Mouse (Mus musculus): Measurements from ENCODE around the gene Phospho2. TPM values are rescaled to one million over a fixed set of nuclear protein-coding genes. Genes with fewer than 3 reads are reported as not detected.

Phospho2 gene
- total and polyA plus RNA-seq, 3 experiments: 30.6 to 35.3 (median 34.6) TPM

DNA sequence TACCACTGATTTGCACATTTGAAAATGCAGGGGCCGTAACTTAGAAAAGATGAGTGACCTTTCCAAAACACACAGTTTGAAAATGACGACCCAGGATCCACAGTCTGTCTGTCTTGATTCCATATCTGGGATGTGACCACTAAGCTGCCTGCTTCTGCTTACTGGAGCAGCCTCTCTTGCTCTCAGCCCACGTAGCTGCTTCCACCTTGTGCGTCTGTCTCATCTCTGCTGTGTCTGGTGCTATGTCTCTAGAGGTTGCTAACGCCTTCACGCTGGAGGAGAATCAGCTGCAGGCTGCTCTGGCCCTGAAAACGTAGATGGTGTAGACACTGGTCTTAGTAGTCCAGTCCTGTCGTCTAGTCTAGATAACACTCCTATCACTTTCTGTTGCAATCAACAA lies 40.7 kb downstream of the Phospho2 start:
- Histone ChIP-seq H3K9me3 (replicated peaks) (no peaks in the 10 kb centered on the region), H3K4me1 (ENCODE audit: insufficient read depth, low read depth, low read length) (peaks cover 22% of the 10 kb centered on the region), H3K27me3 (ENCODE audit: insufficient read depth, low read length) (no peaks in the 10 kb centered on the region), H3K4me3 (ENCODE audit: low read depth, low read length) (no peak overlapping the region), H3K36me3 (replicated peaks) (peaks cover 82% of the 10 kb centered on the region)
- no peak for TF ChIP-seq CTCF (IDR thresholded peaks at IDR 0.05; ENCODE audit: low read depth, low read length)
- no peak for TF ChIP-seq TAL1 (conservative IDR thresholded peaks at IDR 0.05; ENCODE audit: low read depth, low read length)
- no peak for TF ChIP-seq POLR2AphosphoS5 (IDR thresholded peaks at IDR 0.05; ENCODE audit: insufficient replicate concordance, low read depth, low read length)
- TF ChIP-seq GATA2 (IDR thresholded peaks at IDR 0.05; ENCODE audit: borderline replicate concordance, low read depth, low read length): no peak
- TF ChIP-seq GATA1 (IDR thresholded peaks at IDR 0.05; ENCODE audit: borderline replicate concordance, low read length): no peak
- no peak for ATAC-seq (ENCODE audit: extremely low read depth, insufficient number of reproducible peaks, low FRiP score, poor library complexity, severe bottlenecking)
- DNase-seq (ENCODE audit: low spot score): no peak

DNA sequence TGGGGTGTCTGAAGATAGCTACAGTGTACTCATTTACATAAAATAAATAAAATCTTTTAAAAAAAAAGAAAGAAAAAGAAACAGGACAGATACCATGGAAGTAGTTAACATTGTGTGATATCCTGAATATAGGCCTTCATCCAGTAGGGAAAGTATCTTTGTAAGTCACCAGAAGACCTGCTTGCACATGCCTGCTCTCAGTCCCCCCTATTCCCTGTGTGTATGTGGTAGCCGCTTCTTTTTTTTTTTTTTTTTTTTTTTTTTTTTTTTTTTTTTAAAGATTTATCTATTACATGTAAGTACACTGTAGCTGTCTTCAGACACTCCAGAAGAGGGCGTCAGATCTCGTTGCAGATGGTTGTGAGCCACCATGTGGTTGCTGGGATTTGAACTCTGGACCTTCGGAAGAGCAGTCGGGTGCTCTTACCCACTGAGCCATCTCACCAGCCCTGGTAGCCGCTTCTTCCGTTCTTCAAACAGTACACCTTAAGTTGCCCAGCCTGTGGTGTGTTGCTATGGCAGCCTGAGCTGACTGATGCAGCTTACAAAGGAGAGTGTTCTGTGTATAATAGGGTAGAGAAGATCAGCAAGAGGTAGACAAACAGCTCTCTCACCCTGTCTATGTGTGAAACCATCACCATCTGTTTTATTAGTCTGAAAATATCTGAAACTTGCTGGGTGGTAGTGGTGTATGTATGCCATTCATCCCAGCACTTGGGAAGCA lies 48.0 kb downstream of the Phospho2 start:
- H3K4me3 ChIP-seq (ENCODE audit: low read depth, low read length): no peak overlapping the region
- peaks cover 58% of the 10 kb centered on the region for H3K36me3 ChIP-seq (replicated peaks)
- H3K9me3 ChIP-seq (replicated peaks): no peaks in the 10 kb centered on the region
- 0 out of 2 replicates have a peak, but pooled peaks cover 1% of the 10 kb centered on the region for H3K4me1 ChIP-seq (ENCODE audit: insufficient read depth, low read depth, low read length)
- no peak for DNase-seq (ENCODE audit: low spot score)
- ATAC-seq (ENCODE audit: extremely low read depth, insufficient number of reproducible peaks, low FRiP score, poor library complexity, severe bottlenecking): no peak
- H3K27me3 ChIP-seq (ENCODE audit: insufficient read depth, low read length): no peaks in the 10 kb centered on the region
- TF ChIP-seq CTCF (IDR thresholded peaks at IDR 0.05; ENCODE audit: low read depth, low read length) (no peak), TAL1 (conservative IDR thresholded peaks at IDR 0.05; ENCODE audit: low read depth, low read length) (no peak), GATA1 (IDR thresholded peaks at IDR 0.05; ENCODE audit: borderline replicate concordance, low read length) (no peak), GATA2 (IDR thresholded peaks at IDR 0.05; ENCODE audit: borderline replicate concordance, low read depth, low read length) (no peak), POLR2AphosphoS5 (IDR thresholded peaks at IDR 0.05; ENCODE audit: insufficient replicate concordance, low read depth, low read length) (no peak)

DNA sequence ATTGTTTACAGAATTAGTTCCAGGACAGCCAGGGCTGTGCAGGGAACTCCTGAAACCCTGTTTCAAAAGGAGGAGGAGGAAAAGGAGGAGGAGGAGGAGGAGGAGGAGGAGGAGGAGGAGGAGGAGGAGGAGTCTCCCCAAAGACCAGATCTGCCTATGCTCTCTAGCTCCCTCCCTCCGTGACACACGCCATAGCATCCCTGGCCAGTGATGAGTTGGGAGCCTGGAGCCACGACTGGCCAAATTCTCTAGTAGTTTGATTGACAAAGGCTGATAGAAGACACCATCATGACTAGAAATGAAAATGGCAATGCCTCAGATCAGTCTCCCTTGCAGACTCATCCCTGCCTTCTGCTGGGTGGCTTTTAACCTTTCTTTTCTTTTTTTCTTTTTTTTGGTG lies 48.6 kb downstream of the Phospho2 start:
- DNase-seq (ENCODE audit: low spot score): no peak
- Histone ChIP-seq H3K9me3 (replicated peaks) (no peaks in the 10 kb centered on the region), H3K4me1 (ENCODE audit: insufficient read depth, low read depth, low read length) (no peaks in the 10 kb centered on the region), H3K4me3 (ENCODE audit: low read depth, low read length) (no peak overlapping the region), H3K36me3 (replicated peaks) (peaks cover 52% of the 10 kb centered on the region), H3K27me3 (ENCODE audit: insufficient read depth, low read length) (no peaks in the 10 kb centered on the region)
- ATAC-seq (ENCODE audit: extremely low read depth, insufficient number of reproducible peaks, low FRiP score, poor library complexity, severe bottlenecking): no peak
- TF ChIP-seq GATA1 (IDR thresholded peaks at IDR 0.05; ENCODE audit: borderline replicate concordance, low read length): no peak
- no peak for TF ChIP-seq CTCF (IDR thresholded peaks at IDR 0.05; ENCODE audit: low read depth, low read length)
- no peak for TF ChIP-seq GATA2 (IDR thresholded peaks at IDR 0.05; ENCODE audit: borderline replicate concordance, low read depth, low read length)
- TF ChIP-seq TAL1 (conservative IDR thresholded peaks at IDR 0.05; ENCODE audit: low read depth, low read length): no peak
- no peak for TF ChIP-seq POLR2AphosphoS5 (IDR thresholded peaks at IDR 0.05; ENCODE audit: insufficient replicate concordance, low read depth, low read length)

DNA sequence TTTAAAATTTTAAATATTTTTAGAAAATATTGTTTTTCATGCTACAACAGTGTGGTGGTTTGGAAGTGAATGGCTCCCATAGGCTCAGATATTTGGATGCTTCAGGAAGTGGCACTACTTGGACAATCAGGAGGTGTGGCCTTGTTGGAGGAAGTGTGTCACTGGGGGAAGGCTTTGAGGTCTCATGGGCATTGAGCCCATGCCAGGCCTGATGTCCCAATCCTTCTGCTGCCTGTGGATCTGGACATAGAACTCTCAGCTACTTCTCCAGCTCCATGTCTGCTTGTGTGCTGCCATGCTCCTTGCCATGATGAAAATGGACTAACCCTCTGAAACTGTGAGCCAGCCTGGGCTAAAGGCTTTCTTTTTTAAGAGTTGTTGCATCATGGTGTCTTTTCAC lies 49.3 kb downstream of the Phospho2 start:
- no peak for ATAC-seq (ENCODE audit: extremely low read depth, insufficient number of reproducible peaks, low FRiP score, poor library complexity, severe bottlenecking)
- H3K4me3 ChIP-seq (ENCODE audit: low read depth, low read length): no peak overlapping the region
- H3K27me3 ChIP-seq (ENCODE audit: insufficient read depth, low read length): peaks cover 2% of the 10 kb centered on the region; the same call in 1 of the 2 replicates
- no peaks in the 10 kb centered on the region for H3K4me1 ChIP-seq (ENCODE audit: insufficient read depth, low read depth, low read length)
- H3K36me3 ChIP-seq (replicated peaks): peaks cover 45% of the 10 kb centered on the region
- DNase-seq (ENCODE audit: low spot score): no peak
- TF ChIP-seq GATA1 (IDR thresholded peaks at IDR 0.05; ENCODE audit: borderline replicate concordance, low read length) (no peak), POLR2AphosphoS5 (IDR thresholded peaks at IDR 0.05; ENCODE audit: insufficient replicate concordance, low read depth, low read length) (no peak), GATA2 (IDR thresholded peaks at IDR 0.05; ENCODE audit: borderline replicate concordance, low read depth, low read length) (no peak), CTCF (IDR thresholded peaks at IDR 0.05; ENCODE audit: low read depth, low read length) (no peak), TAL1 (conservative IDR thresholded peaks at IDR 0.05; ENCODE audit: low read depth, low read length) (no peak)
- H3K9me3 ChIP-seq (replicated peaks): no peaks in the 10 kb centered on the region

DNA sequence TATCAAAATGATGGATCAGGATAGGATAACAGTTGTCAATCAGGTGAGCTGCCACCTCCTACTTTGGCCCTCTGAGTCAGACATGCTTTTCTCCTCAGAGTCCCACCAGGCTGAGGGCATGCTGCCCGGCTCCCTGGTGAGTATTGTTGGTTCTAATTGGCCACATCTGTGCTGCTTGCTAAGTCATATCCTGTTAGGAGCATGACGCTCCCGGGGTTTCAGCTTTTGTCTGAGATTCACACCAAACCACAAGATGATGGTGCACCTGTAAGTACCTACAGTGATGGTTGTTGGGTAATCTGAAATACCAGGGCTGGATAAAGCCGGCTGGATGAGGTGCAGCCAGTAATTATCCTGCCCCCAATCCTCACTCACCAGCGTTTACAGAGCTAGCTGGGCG lies 50.8 kb downstream of the Phospho2 start:
- H3K36me3 ChIP-seq (replicated peaks): peaks cover 30% of the 10 kb centered on the region

DNA sequence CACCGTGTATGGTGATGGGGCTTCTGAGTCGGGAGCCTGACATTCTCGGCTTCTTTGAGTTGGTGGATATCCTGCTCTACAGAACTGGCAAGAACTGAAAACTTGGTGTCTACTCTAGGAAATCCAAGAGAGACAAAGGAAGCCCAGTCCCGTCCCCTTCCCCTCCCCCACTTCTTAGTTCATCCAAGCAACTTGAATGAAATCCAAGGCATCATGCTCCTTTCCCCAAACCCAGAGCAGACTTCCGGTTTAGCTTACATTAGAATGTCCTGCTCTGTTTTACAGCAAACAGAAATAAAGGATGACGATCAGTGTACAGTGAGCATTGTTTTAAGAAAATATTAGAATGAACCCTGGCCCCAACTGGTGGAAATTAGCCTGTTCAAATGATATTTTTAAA lies 59.8 kb downstream of the Phospho2 start:
- Histone ChIP-seq H3K4me3 (ENCODE audit: low read depth, low read length) (no peak overlapping the region), H3K36me3 (replicated peaks) (no peaks in the 10 kb centered on the region), H3K9me3 (replicated peaks) (no peaks in the 10 kb centered on the region), H3K27me3 (ENCODE audit: insufficient read depth, low read length) (peaks cover 28% of the 10 kb centered on the region), H3K4me1 (ENCODE audit: insufficient read depth, low read depth, low read length) (peaks cover 8% of the 10 kb centered on the region)
- ATAC-seq (ENCODE audit: extremely low read depth, insufficient number of reproducible peaks, low FRiP score, poor library complexity, severe bottlenecking): no peak
- TF ChIP-seq GATA1 (IDR thresholded peaks at IDR 0.05; ENCODE audit: borderline replicate concordance, low read length) (no peak), POLR2AphosphoS5 (IDR thresholded peaks at IDR 0.05; ENCODE audit: insufficient replicate concordance, low read depth, low read length) (no peak), TAL1 (conservative IDR thresholded peaks at IDR 0.05; ENCODE audit: low read depth, low read length) (no peak), GATA2 (IDR thresholded peaks at IDR 0.05; ENCODE audit: borderline replicate concordance, low read depth, low read length) (no peak), CTCF (IDR thresholded peaks at IDR 0.05; ENCODE audit: low read depth, low read length) (no peak)
- no peak for DNase-seq (ENCODE audit: low spot score)

More for the DNA sequence above, 50.8 kb downstream of the Phospho2 start:
- TF ChIP-seq TAL1 (conservative IDR thresholded peaks at IDR 0.05; ENCODE audit: low read depth, low read length) (no peak), CTCF (IDR thresholded peaks at IDR 0.05; ENCODE audit: low read depth, low read length) (no peak), GATA2 (IDR thresholded peaks at IDR 0.05; ENCODE audit: borderline replicate concordance, low read depth, low read length) (no peak), POLR2AphosphoS5 (IDR thresholded peaks at IDR 0.05; ENCODE audit: insufficient replicate concordance, low read depth, low read length) (no peak), GATA1 (IDR thresholded peaks at IDR 0.05; ENCODE audit: borderline replicate concordance, low read length) (no peak)
- Histone ChIP-seq H3K4me3 (ENCODE audit: low read depth, low read length) (no peak overlapping the region), H3K27me3 (ENCODE audit: insufficient read depth, low read length) (peaks cover 2% of the 10 kb centered on the region; the same call in 1 of the 2 replicates), H3K4me1 (ENCODE audit: insufficient read depth, low read depth, low read length) (no peaks in the 10 kb centered on the region), H3K9me3 (replicated peaks) (no peaks in the 10 kb centered on the region)
- no peak for ATAC-seq (ENCODE audit: extremely low read depth, insufficient number of reproducible peaks, low FRiP score, poor library complexity, severe bottlenecking)
- no peak for DNase-seq (ENCODE audit: low spot score)

Other genes with a start within 250 kb of the Phospho2 start
- not detected in 2 replicates for gene Lrp2, start 203.6 kb upstream of the Phospho2 start, total RNA-seq (2014; fragmentation: Nextera tagmentation)
- 0.06 and 0.16 TPM in 2 replicates for gene Lrp2, start 203.6 kb upstream of the Phospho2 start, total RNA-seq (2017)
- not detected in 2 replicates for gene Lrp2, start 203.6 kb upstream of the Phospho2 start, polyA plus RNA-seq (2012)
- not detected in 2 replicates for gene Bbs5, start 142.5 kb upstream of the Phospho2 start, total RNA-seq (2014; fragmentation: Nextera tagmentation)
- gene Bbs5, start 142.5 kb upstream of the Phospho2 start, total RNA-seq (2017): 0.70 and 1.1 TPM in 2 replicates
- gene Bbs5, start 142.5 kb upstream of the Phospho2 start, polyA plus RNA-seq (2012): 0.09 TPM in 1 of 2 replicates, not detected in the other
- gene Klhl41, start 119.5 kb upstream of the Phospho2 start, total RNA-seq (2014; fragmentation: Nextera tagmentation): not detected in 2 replicates
- gene Klhl41, start 119.5 kb upstream of the Phospho2 start, total RNA-seq (2017): not detected in 2 replicates
- not detected in 2 replicates for gene Klhl41, start 119.5 kb upstream of the Phospho2 start, polyA plus RNA-seq (2012)
- gene Fastkd1, start 76.1 kb upstream of the Phospho2 start, total RNA-seq (2014; fragmentation: Nextera tagmentation): 36.3 and 47.4 TPM in 2 replicates
- gene Fastkd1, start 76.1 kb upstream of the Phospho2 start, total RNA-seq (2017): 15.6 and 18.3 TPM in 2 replicates
- 0.83 and 1.3 TPM in 2 replicates for gene Fastkd1, start 76.1 kb upstream of the Phospho2 start, polyA plus RNA-seq (2012)
- gene Ppig, start 67.1 kb upstream of the Phospho2 start, total RNA-seq (2014; fragmentation: Nextera tagmentation): 181 and 197 TPM in 2 replicates
- gene Ppig, start 67.1 kb upstream of the Phospho2 start, total RNA-seq (2017): 38.9 and 55.4 TPM in 2 replicates
- gene Ppig, start 67.1 kb upstream of the Phospho2 start, polyA plus RNA-seq (2012): 15.3 and 23.3 TPM in 2 replicates
- gene Ccdc173, start within 50 bp of the Phospho2 start, total RNA-seq (2014; fragmentation: Nextera tagmentation): 6.4 and 7.7 TPM in 2 replicates
- 3.0 and 6.1 TPM in 2 replicates for gene Ccdc173, start within 50 bp of the Phospho2 start, total RNA-seq (2017)
- gene Ccdc173, start within 50 bp of the Phospho2 start, polyA plus RNA-seq (2012): 0.25 and 0.35 TPM in 2 replicates
- 54.3 and 59.1 TPM in 2 replicates for gene Klhl23, start 32.3 kb downstream of the Phospho2 start, total RNA-seq (2014; fragmentation: Nextera tagmentation)
- 68.9 and 88.2 TPM in 2 replicates for gene Klhl23, start 32.3 kb downstream of the Phospho2 start, total RNA-seq (2017)
- gene Klhl23, start 32.3 kb downstream of the Phospho2 start, polyA plus RNA-seq (2012): 4.9 and 6.8 TPM in 2 replicates
- gene Ssb, start 71.9 kb downstream of the Phospho2 start, total RNA-seq (2014; fragmentation: Nextera tagmentation): 427 and 594 TPM in 2 replicates
- gene Ssb, start 71.9 kb downstream of the Phospho2 start, total RNA-seq (2017): 492 and 574 TPM in 2 replicates
- 29.4 and 41.7 TPM in 2 replicates for gene Ssb, start 71.9 kb downstream of the Phospho2 start, polyA plus RNA-seq (2012)
- 28.1 and 37.2 TPM in 2 replicates for gene Mettl5, start 96.0 kb downstream of the Phospho2 start, total RNA-seq (2014; fragmentation: Nextera tagmentation)
- 30.8 and 36.9 TPM in 2 replicates for gene Mettl5, start 96.0 kb downstream of the Phospho2 start, total RNA-seq (2017)
- gene Mettl5, start 96.0 kb downstream of the Phospho2 start, polyA plus RNA-seq (2012): 76.4 and 98.6 TPM in 2 replicates
- gene Ubr3, start 107.6 kb downstream of the Phospho2 start, total RNA-seq (2014; fragmentation: Nextera tagmentation): 78.9 and 104 TPM in 2 replicates
- gene Ubr3, start 107.6 kb downstream of the Phospho2 start, total RNA-seq (2017): 33.7 and 40.5 TPM in 2 replicates
- gene Ubr3, start 107.6 kb downstream of the Phospho2 start, polyA plus RNA-seq (2012): 12.7 and 17.0 TPM in 2 replicates
- gene Myo3b, start 249.5 kb downstream of the Phospho2 start, total RNA-seq (2014; fragmentation: Nextera tagmentation): not detected in 2 replicates
- gene Myo3b, start 249.5 kb downstream of the Phospho2 start, total RNA-seq (2017): 0.05 and 0.06 TPM in 2 replicates
- gene Myo3b, start 249.5 kb downstream of the Phospho2 start, polyA plus RNA-seq (2012): not detected in 2 replicates